Mouse (Mus musculus) heart, embryonic 11.5 days (tissue): ENCODE measurements around the gene Atp8a2. TPM values are rescaled to one million over a fixed set of nuclear protein-coding genes. Genes with fewer than 3 reads are reported as not detected.

ENCODE experiments used
- ATAC-seq: fragments of 200-750 bp; cut with Nextera tagmentation; replicated peaks from 2 replicates; pipeline ENCODE4 v1.8.0; 2017; ENCODE audit warnings: moderate library complexity; ENCODE audit not compliant: insufficient number of reproducible peaks, low FRiP score, low TSS enrichment
- H3K27ac ChIP-seq: fragments of 300-500 bp; sonication (generic); 2 replicates; pipeline ENCODE4 v1.5.1; 2014; ENCODE audit warnings: mild to moderate bottlenecking, low read depth, low read length
- H3K27me3 ChIP-seq: fragments of 300-500 bp; sonication (generic); 2 replicates; pipeline ENCODE4 v1.6.1; 2014; ENCODE audit warnings: mild to moderate bottlenecking, low read length, mixed read lengths; ENCODE audit not compliant: control insufficient read depth, insufficient read depth
- H3K36me3 ChIP-seq: fragments of 300-500 bp; sonication (generic); 2 replicates; pipeline ENCODE4 v1.6.1; 2014; ENCODE audit warnings: mild to moderate bottlenecking, low read length, moderate library complexity, mixed read lengths; ENCODE audit not compliant: control insufficient read depth, insufficient read depth
- H3K4me1 ChIP-seq: fragments of 300-500 bp; sonication (generic); 2 replicates; pipeline ENCODE4 v1.6.1; 2014; ENCODE audit warnings: low read length; ENCODE audit not compliant: control insufficient read depth, insufficient read depth
- H3K4me2 ChIP-seq: fragments of 300-500 bp; sonication (generic); 2 replicates; pipeline ENCODE4 v1.6.1; 2014; ENCODE audit warnings: mild to moderate bottlenecking, moderate library complexity
- H3K4me3 ChIP-seq: fragments of 300-500 bp; sonication (generic); 2 replicates; pipeline ENCODE4 v1.5.1; 2014; ENCODE audit warnings: low read depth, low read length
- H3K9ac ChIP-seq: fragments of 300-500 bp; sonication (generic); 2 replicates; pipeline ENCODE4 v1.6.1; 2014; ENCODE audit warnings: mild to moderate bottlenecking, low read depth, low read length, moderate library complexity
- H3K9me3 ChIP-seq: fragments of 300-500 bp; sonication (generic); replicated peaks from 2 replicates; pipeline ENCODE4 v1.6.1; 2016; ENCODE audit warnings: low read length; ENCODE audit not compliant: control insufficient read depth
- WGBS: fragments of 180-500 bp; shearing (Covaris S2); extraction: QIAGEN DNeasy Blood & Tissue Kit; methylation state at CpG from one replicate; pipeline ENCODE4 v1.1.7; 2014; ENCODE audit not compliant: insufficient replicate concordance; 5-methylcytosine and 5-hydroxymethylcytosine counted together
- polyA plus RNA-seq: library from polyadenylated mRNA; unstranded; fragments of >200 nt; fragmentation: Nextera tagmentation; extraction: Ambion mirVana; gene quantifications from 2 replicates; pipeline ENCODE4 v1.2.1, GENCODE M21; 2014

Atp8a2 gene
- polyA plus RNA-seq, 1 experiment from 2014 or later = 6.8 TPM

DNA sequence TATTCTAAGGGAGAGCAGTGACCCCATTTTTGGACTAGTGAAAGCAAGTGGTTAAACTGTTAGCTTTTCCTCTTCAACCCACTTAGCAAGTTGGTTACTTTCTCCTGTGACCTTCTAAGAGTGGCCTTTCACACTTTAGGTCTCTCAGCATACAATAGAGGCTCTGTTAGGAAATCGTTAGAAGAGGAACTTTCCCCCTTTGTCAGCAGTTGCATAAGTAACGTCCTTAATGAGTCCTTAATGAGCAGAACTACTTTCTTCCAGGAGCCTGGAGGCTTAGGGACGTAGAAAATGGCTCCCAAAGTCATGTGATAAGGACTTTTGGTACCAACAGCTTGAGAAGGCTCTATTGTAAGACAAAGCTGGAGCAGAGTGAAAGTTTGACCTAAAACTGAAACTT is 434.8 kb downstream of the Atp8a2 start:
- 61% methylated on average over 3 of the region's 3 CpGs for WGBS
- H3K4me1 ChIP-seq = no peaks in the 10 kb centered on the region
- no peak overlapping the region for H3K4me2 ChIP-seq
- no peak overlapping the region for H3K9ac ChIP-seq
- ATAC-seq = no peak
- H3K27me3 ChIP-seq = 0 out of 2 replicates have a peak, but pooled peaks cover 2% of the 10 kb centered on the region
- H3K36me3 ChIP-seq = no peaks in the 10 kb centered on the region
- no peaks in the 10 kb centered on the region for H3K9me3 ChIP-seq
- H3K27ac ChIP-seq = no peak overlapping the region
- H3K4me3 ChIP-seq = no peak overlapping the region

DNA sequence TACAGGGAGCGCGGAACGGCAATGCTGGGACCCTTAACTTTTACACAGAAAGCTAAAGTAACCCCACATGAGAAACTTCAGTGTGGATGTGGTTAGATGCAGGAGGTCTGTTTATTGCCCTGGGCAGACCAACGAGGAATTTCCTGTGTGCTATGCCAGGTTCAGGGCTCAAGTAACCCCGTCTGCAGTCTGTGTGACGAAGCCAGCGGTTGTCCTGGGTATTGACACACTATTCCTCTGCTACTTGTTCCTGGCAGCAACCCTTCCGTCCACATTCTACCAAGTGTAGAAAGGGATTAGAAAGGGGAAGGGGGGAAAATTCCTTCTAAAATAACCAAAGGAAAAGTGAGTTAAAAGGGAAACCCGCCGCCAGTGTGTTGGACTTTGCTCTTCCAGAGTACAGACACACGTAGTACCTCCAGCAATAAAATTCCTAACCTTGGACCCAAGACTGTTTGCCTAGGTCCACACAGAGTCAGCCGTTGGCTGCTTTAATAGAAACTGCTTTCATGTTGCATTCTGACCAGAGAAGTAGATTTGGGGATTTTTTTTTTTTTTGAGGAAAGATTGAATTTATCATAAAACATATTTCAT is 437.0 kb downstream of the Atp8a2 start:
- Histone ChIP-seq H3K4me2 (no peak overlapping the region), H3K27ac (no peak overlapping the region), H3K27me3 (no peaks in the 10 kb centered on the region), H3K9me3 (no peaks in the 10 kb centered on the region), H3K4me1 (no peaks in the 10 kb centered on the region), H3K4me3 (no peak overlapping the region), H3K36me3 (no peaks in the 10 kb centered on the region), H3K9ac (no peak overlapping the region)
- WGBS = 77% methylated on average over 12 of the region's 12 CpGs
- no peak for ATAC-seq

DNA sequence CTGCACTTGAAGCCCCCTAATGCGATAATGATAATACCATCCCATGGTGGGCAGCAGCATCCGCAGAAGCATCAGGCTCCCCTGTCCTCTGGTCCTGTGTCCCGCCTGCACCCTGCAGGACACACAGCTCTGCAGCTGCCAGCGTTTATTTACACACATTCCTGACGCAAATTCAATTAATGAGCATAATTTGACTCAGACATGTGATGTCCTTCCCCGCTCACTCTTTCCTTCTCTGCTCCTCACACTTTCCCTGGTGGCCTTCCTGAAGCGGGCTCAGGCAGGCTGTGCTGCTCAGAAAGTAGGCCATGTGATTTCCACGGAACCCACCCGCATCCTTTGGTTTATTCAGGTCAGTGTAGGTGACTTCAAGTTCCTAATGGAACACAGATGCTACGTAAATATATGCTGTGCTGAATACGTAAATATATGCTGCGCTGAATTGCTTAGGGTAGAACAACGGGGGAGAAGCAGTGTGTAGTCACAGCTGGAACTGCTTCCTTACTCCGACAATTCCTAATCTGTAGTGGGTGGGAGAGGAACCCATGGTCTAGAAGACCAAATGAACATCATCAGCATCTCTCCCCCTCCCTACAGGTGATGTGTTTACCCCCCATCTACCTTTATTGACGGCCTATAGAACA is 437.7 kb downstream of the Atp8a2 start:
- H3K27ac ChIP-seq = no peak overlapping the region
- ATAC-seq = no peak
- WGBS = 74% methylated on average over 15 of the region's 15 CpGs

DNA sequence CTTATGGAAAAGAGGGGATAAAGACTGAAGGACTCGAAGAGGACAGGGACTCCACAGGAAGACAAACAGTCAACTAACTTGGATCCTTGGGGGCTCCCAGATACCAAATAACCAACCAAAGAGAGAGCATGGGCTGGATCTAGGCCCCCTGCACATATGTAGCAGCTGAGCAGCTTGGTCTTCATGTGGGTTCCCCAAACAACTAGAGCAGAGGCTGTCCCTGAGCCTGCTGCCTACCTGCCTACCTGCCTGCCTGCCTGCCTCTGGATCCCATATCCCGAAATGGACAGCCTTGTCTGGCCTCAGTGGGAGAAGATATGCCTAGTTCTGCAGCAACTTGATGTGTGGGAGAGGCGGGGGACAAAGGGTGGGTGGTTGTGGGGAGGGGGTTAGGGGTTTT is 444.6 kb downstream of the Atp8a2 start:
- WGBS = 76% methylated on average over 3 of the region's 3 CpGs
- Histone ChIP-seq H3K9ac (no peak overlapping the region), H3K4me3 (no peak overlapping the region), H3K4me2 (no peak overlapping the region), H3K4me1 (0 out of 2 replicates have a peak, but pooled peaks cover 3% of the 10 kb centered on the region), H3K9me3 (no peaks in the 10 kb centered on the region), H3K27me3 (no peaks in the 10 kb centered on the region), H3K36me3 (no peaks in the 10 kb centered on the region), H3K27ac (no peak overlapping the region)
- no peak for ATAC-seq

More for the DNA sequence above, 437.7 kb downstream of the Atp8a2 start:
- Histone ChIP-seq H3K4me1 (no peaks in the 10 kb centered on the region), H3K9ac (no peak overlapping the region), H3K36me3 (no peaks in the 10 kb centered on the region), H3K27me3 (no peaks in the 10 kb centered on the region), H3K4me2 (no peak overlapping the region), H3K4me3 (no peak overlapping the region), H3K9me3 (no peaks in the 10 kb centered on the region)

DNA sequence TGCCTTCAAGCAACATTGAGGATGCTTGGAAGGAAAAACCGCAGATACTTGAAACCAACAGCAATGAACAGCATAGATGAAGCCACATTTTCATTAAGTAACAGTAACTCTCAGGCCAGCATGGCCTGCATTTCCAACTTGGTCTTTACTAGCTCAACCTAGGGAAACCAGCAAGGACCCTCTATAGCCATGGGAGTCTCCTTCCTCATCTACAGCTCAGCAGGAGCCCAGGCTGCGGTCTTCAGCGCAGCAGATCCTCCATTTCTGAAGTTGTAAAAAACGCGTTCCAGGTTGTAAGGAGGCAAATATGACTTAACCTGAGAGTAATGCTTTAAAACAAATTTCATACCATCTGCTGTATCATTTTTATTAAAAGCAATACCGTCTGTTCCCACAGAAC is 447.0 kb downstream of the Atp8a2 start:
- 77% methylated on average over 6 of the region's 6 CpGs for WGBS
- Histone ChIP-seq H3K9me3 (no peaks in the 10 kb centered on the region), H3K4me2 (no peak overlapping the region), H3K27me3 (no peaks in the 10 kb centered on the region), H3K9ac (no peak overlapping the region), H3K36me3 (no peaks in the 10 kb centered on the region), H3K4me3 (no peak overlapping the region), H3K4me1 (peaks cover 8% of the 10 kb centered on the region), H3K27ac (no peak overlapping the region)
- ATAC-seq = no peak

DNA sequence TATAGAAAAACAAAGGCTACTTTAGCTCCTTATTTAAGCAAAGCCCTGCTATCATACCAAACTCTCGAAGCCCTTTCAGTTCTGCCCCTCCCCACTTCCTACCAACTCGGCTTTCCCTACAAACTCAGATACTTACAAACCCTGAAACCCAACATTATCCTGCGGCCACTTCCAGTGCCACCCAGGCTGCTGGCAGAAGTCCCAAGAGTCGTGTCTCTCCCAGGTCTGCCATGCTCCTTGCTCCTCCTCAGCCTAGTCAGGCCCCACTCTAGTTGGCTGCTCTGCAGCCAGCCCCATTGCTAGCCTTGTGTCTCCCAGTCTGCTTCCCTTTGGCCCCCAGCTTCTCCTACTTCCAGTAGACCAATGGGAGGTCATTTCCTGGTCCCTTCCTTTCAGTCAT is 451.3 kb downstream of the Atp8a2 start:
- Histone ChIP-seq H3K4me2 (no peak overlapping the region), H3K27ac (no peak overlapping the region), H3K9me3 (no peaks in the 10 kb centered on the region), H3K36me3 (no peaks in the 10 kb centered on the region), H3K9ac (no peak overlapping the region), H3K4me1 (peaks cover 10% of the 10 kb centered on the region), H3K27me3 (no peaks in the 10 kb centered on the region), H3K4me3 (no peak overlapping the region)
- ATAC-seq = no peak
- WGBS = 52% methylated on average over 4 of the region's 4 CpGs

DNA sequence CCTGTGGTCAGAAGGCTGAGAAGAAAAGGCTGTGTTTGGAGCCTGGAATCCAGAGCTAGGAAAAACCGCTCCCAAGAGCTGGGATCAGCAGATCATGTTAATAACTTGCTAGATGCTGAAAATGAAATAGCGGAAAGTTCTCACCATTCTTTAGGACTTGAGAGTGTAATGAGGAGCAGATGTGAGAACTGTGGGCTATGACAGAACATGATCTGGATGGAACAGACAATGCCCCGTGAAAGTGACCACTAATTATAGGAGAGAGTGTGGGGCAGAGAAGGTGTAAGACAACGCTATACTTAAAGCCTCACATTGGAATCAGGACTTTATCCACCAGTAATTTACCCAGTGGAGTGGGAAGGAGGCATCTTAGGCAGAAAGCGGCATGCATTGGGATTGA is 455.2 kb downstream of the Atp8a2 start:
- Histone ChIP-seq H3K9me3 (no peaks in the 10 kb centered on the region), H3K9ac (no peak overlapping the region), H3K27me3 (no peaks in the 10 kb centered on the region), H3K36me3 (no peaks in the 10 kb centered on the region), H3K27ac (no peak overlapping the region), H3K4me3 (no peak overlapping the region), H3K4me2 (no peak overlapping the region), H3K4me1 (peaks cover 12% of the 10 kb centered on the region)
- 82% methylated on average over 5 of the region's 5 CpGs for WGBS
- ATAC-seq = no peak

DNA sequence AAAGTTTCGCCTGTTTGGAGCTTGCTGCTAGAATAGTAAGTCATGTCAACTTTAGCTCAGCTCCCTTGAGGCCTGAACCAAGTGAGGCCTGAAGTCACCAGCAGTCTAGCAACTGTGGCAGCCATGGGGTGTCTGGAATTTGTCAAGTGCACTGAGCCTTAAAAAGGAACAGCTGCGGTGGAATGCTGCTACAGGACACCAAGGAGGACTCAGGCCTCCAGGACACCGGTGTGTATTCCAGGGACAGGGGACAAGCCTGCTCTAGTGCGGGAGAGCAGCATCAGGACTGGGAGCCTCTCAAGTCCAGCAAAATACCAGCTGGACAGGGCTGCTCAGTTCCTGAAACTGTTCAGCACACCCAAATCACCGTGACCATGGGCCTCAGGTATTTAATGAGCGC is 457.5 kb downstream of the Atp8a2 start:
- Histone ChIP-seq H3K9ac (no peak overlapping the region), H3K9me3 (no peaks in the 10 kb centered on the region), H3K36me3 (no peaks in the 10 kb centered on the region), H3K4me2 (no peak overlapping the region), H3K4me3 (no peak overlapping the region), H3K27me3 (no peaks in the 10 kb centered on the region), H3K27ac (peak overlapping the region; percentile 37), H3K4me1 (peaks cover 8% of the 10 kb centered on the region)
- 37% methylated on average over 6 of the region's 6 CpGs for WGBS
- no peak for ATAC-seq

DNA sequence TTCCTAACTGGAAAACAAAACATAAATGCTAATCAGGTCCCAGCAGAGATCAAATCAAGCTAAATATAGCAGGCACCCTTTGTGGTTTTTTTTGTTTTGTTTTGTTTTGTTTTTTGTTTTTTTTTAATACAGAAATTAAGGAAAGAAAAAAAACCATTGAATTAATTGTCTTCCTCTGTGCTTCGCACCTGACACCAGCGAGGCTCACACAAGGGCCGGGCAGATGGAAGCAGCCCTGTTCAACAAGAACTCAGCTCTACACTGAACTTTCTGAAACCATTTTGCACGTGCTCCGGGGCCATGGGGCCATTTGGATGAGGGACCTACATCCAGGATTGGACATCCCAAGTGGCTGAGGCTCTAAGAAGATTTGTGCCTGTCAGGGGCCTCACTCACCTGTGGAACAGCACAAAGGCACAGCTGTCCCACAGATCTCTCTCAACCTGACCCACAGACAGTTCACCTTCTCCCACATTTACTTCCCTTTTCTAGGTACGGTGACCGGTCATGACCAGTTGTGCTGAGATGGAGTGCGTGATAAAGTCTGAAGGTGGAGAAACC is 459.2 kb downstream of the Atp8a2 start:
- 71% methylated on average over 8 of the region's 8 CpGs for WGBS
- Histone ChIP-seq H3K27me3 (no peaks in the 10 kb centered on the region), H3K27ac (no peak overlapping the region), H3K9ac (no peak overlapping the region), H3K4me3 (no peak overlapping the region), H3K4me1 (peaks cover 8% of the 10 kb centered on the region), H3K36me3 (no peaks in the 10 kb centered on the region), H3K9me3 (no peaks in the 10 kb centered on the region), H3K4me2 (no peak overlapping the region)
- ATAC-seq = no peak
